Mouse (Mus musculus) cerebellum, postnatal 4 days (tissue): ENCODE data around the gene Hist1h3e.

Source experiments
- DNase-seq, 2 experiments: peaks; one replicate each; pipeline ENCODE4 v3.0.0; 2022; ENCODE audit warnings: low spot score in 2 of 2, mixed read lengths in 1 of 2

Gene Hist1h3e

DNA sequence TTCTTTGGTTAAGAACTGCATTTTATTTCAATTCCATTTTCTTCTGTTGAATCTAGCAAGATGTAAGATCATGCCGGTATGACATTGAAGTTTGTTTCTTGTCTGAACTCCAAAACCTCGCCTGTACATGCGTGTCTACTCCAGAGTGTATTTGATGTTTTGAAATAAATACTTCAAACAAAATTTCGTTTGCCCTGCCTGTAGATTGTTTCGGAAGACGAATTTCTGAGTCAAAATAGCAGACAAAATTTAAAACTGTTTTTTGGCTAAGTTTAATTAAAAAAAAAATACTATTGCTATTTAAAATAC is 43.9 kb downstream of the Hist1h3e start:
- no peak for DNase-seq

GRCm38 (mm10) chr13:23517603-23518294 is 44.4 kb downstream of the Hist1h3e start:
- peak; percentile 61 to 84 for DNase-seq

- peak in 1 of 2 experiments; percentile 81 for DNase-seq
Measured at GRCm38 (mm10) chr13:23516822-23517602, 45.2 kb downstream of the Hist1h3e start.

GRCm38 (mm10) chr13:23515826-23516620 is 46.1 kb downstream of the Hist1h3e start:
- DNase-seq = no peak

GRCm38 (mm10) chr13:23515281-23515680 is 46.9 kb downstream of the Hist1h3e start:
- no peak for DNase-seq

GRCm38 (mm10) chr13:23513517-23513916 is 48.7 kb downstream of the Hist1h3e start:
- DNase-seq = no peak
